Mouse (Mus musculus) embryonic facial prominence, embryonic 12.5 days (tissue): ENCODE data around the gene Arhgef3. TPM values are rescaled to one million over a fixed set of nuclear protein-coding genes. Genes with fewer than 3 reads are reported as not detected.

Experiments used
- ATAC-seq: fragments of 200-750 bp; cut with Nextera tagmentation; 2 replicates; pipeline ENCODE4 v1.8.0; 2017; ENCODE audit not compliant: insufficient number of reproducible peaks, insufficient read depth, low FRiP score, low TSS enrichment
- H3K27ac ChIP-seq: fragments of 300-500 bp; sonication (generic); 2 replicates; pipeline ENCODE4 v1.5.1; 2016; ENCODE audit warnings: mild to moderate bottlenecking
- H3K27me3 ChIP-seq: fragments of 300-500 bp; sonication (generic); 2 replicates; pipeline ENCODE4 v1.6.1; 2016; ENCODE audit warnings: mild to moderate bottlenecking, moderate library complexity
- H3K36me3 ChIP-seq: fragments of 300-500 bp; sonication (generic); 2 replicates; pipeline ENCODE4 v1.6.1; 2016; ENCODE audit warnings: mild to moderate bottlenecking
- H3K4me1 ChIP-seq: fragments of 300-500 bp; sonication (generic); 2 replicates; pipeline ENCODE4 v1.6.1; 2016
- H3K4me2 ChIP-seq: fragments of 300-500 bp; sonication (generic); replicated peaks from 2 replicates; pipeline ENCODE4 v1.6.1; 2016; ENCODE audit warnings: mild to moderate bottlenecking, moderate library complexity
- H3K4me3 ChIP-seq: fragments of 300-500 bp; sonication (generic); 2 replicates; pipeline ENCODE4 v1.5.1; 2016; ENCODE audit warnings: mild to moderate bottlenecking
- H3K9ac ChIP-seq: fragments of 300-500 bp; sonication (generic); 2 replicates; pipeline ENCODE4 v1.6.1; 2016; ENCODE audit warnings: mild to moderate bottlenecking, moderate library complexity
- H3K9me3 ChIP-seq: fragments of 300-500 bp; sonication (generic); 2 replicates; pipeline ENCODE4 v1.6.1; 2016; ENCODE audit warnings: mild to moderate bottlenecking, moderate library complexity
- whole genome bisulfite sequencing: fragments of 180-500 bp; shearing (Covaris S2); methylation state at CpG from one replicate; pipeline ENCODE4 v1.1.7; 2016; 5-methylcytosine and 5-hydroxymethylcytosine counted together
- polyA plus RNA-seq: library from polyadenylated mRNA; unstranded; fragments of >200 nt; fragmentation: Nextera tagmentation; extraction: Ambion mirVana; gene quantifications from 2 replicates; pipeline ENCODE4 v1.2.1, GENCODE M21; 2016

The Arhgef3 gene
- polyA plus RNA-seq, 1 experiment from 2014 or later: 8.4 TPM

- no peak for ATAC-seq
These were observed 52.5 kb downstream of the Arhgef3 start for GRCm38 (mm10) chr14:27167177-27167576.

GRCm38 (mm10) chr14:27168387-27168786, 53.7 kb downstream of the Arhgef3 start:
- Histone ChIP-seq H3K9me3 (no peaks in the 10 kb centered on the region), H3K4me3 (no peak overlapping the region), H3K27me3 (no peaks in the 10 kb centered on the region), H3K4me1 (peaks cover 14% of the 10 kb centered on the region), H3K27ac (no peak overlapping the region), H3K9ac (no peak overlapping the region), H3K36me3 (no peaks in the 10 kb centered on the region), H3K4me2 (no peak overlapping the region)
- no peak for ATAC-seq
- WGBS: 82% methylated on average over 5 of the region's 5 CpGs

More at GRCm38 (mm10) chr14:27167177-27167576, 52.5 kb downstream of the Arhgef3 start:
- H3K4me2 ChIP-seq: no peak overlapping the region
- H3K27ac ChIP-seq: no peak overlapping the region
- no peaks in the 10 kb centered on the region for H3K36me3 ChIP-seq
- H3K4me1 ChIP-seq: peaks cover 14% of the 10 kb centered on the region
- 76% methylated on average over 4 of the region's 4 CpGs for WGBS
- H3K9me3 ChIP-seq: no peaks in the 10 kb centered on the region
- H3K9ac ChIP-seq: no peak overlapping the region
- no peak overlapping the region for H3K4me3 ChIP-seq
- H3K27me3 ChIP-seq: no peaks in the 10 kb centered on the region

DNA sequence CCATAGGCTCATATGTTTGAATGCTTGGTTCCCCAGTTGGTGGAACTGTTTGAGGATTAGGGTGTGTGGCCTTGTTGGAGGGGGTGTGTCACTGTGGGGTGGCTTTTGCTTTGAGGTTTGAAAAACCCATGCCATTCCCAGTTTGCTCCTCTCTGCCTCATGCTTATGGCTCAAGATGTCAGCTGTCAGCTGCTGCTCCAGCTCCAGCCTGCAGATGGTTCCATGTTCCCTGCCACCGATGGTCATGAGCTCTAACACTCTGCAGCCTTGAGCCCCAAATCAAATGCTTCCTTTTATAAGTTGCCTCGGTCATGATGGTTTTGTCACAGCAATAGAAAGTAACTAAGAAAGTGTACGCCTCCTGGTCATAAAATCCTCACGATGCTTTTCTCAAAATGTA, 54.6 kb downstream of the Arhgef3 start:
- ATAC-seq: no peak
- 88% methylated on average over 4 of the region's 4 CpGs for WGBS

GRCm38 (mm10) chr14:27170421-27170820, 55.7 kb downstream of the Arhgef3 start:
- no peak overlapping the region for H3K27ac ChIP-seq

More for the DNA sequence above, 54.6 kb downstream of the Arhgef3 start:
- H3K4me1 ChIP-seq: peaks cover 14% of the 10 kb centered on the region
- no peak overlapping the region for H3K27ac ChIP-seq
- H3K4me2 ChIP-seq: no peak overlapping the region
- no peak overlapping the region for H3K9ac ChIP-seq
- H3K4me3 ChIP-seq: no peak overlapping the region
- no peaks in the 10 kb centered on the region for H3K27me3 ChIP-seq
- H3K9me3 ChIP-seq: no peaks in the 10 kb centered on the region
- no peaks in the 10 kb centered on the region for H3K36me3 ChIP-seq

GRCm38 (mm10) chr14:27171175-27171830, 56.6 kb downstream of the Arhgef3 start:
- H3K27me3 ChIP-seq: no peaks in the 10 kb centered on the region
- no peak overlapping the region for H3K4me3 ChIP-seq
- H3K27ac ChIP-seq: peak overlapping the region; percentile 23; the same call in 1 of the 2 replicates
- no peak overlapping the region; the same call in 1 of the 2 replicates for H3K9ac ChIP-seq
- H3K36me3 ChIP-seq: no peaks in the 10 kb centered on the region
- 22% methylated on average over 14 of the region's 14 CpGs for WGBS
- no peaks in the 10 kb centered on the region for H3K9me3 ChIP-seq
- H3K4me1 ChIP-seq: peaks cover 16% of the 10 kb centered on the region
- H3K4me2 ChIP-seq: peak overlapping the region; percentile 11; the same call in 1 of the 2 replicates
- no peak for ATAC-seq

More at GRCm38 (mm10) chr14:27170421-27170820, 55.7 kb downstream of the Arhgef3 start:
- Histone ChIP-seq H3K27me3 (no peaks in the 10 kb centered on the region), H3K9me3 (no peaks in the 10 kb centered on the region), H3K4me1 (peaks cover 16% of the 10 kb centered on the region), H3K4me3 (no peak overlapping the region), H3K36me3 (no peaks in the 10 kb centered on the region), H3K4me2 (no peak overlapping the region), H3K9ac (no peak overlapping the region)
- ATAC-seq: no peak
- WGBS: 98% methylated on average over 2 of the region's 2 CpGs

- no peaks in the 10 kb centered on the region for H3K27me3 ChIP-seq
- ATAC-seq: no peak
- H3K27ac ChIP-seq: no peak overlapping the region
- no peaks in the 10 kb centered on the region for H3K36me3 ChIP-seq
- H3K4me1 ChIP-seq: peaks cover 16% of the 10 kb centered on the region
- no peak overlapping the region for H3K4me2 ChIP-seq
- no peak overlapping the region for H3K9ac ChIP-seq
- H3K9me3 ChIP-seq: no peaks in the 10 kb centered on the region
- WGBS: 84% methylated on average over 10 of the region's 10 CpGs
- no peak overlapping the region for H3K4me3 ChIP-seq
These were observed 58.6 kb downstream of the Arhgef3 start for GRCm38 (mm10) chr14:27173178-27173803.

DNA sequence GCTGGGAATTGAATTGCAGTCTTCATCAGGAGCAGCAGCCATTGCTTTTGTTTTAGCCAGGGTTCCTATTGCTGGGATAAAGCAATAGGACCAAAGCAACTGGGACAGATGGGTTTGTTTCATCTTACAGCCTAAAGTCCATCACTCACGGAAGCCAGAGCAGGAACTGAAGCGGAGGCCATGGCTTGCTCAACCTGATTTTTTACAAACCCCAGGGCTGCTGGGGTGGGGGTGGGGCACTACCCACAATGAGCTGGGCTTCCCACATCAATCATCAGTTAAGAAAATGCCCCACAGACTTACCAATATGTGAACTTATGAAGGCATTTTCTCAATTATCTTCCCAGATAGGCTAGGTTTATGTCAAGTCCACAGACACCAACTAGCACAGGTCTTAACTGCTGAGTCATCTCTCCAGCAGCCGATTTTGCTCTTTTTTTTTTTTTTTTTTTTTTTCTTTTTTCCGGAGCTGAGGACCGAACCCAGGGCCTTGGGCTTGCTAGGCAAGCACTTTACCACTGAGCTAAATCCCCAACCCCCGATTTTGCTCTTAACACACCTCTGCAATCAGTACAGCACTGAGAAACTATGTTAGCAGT, 59.6 kb downstream of the Arhgef3 start:
- Histone ChIP-seq H3K27me3 (no peaks in the 10 kb centered on the region; the same call in 1 of the 2 replicates), H3K36me3 (no peaks in the 10 kb centered on the region), H3K4me1 (peaks cover 24% of the 10 kb centered on the region), H3K9me3 (no peaks in the 10 kb centered on the region), H3K4me3 (no peak overlapping the region), H3K9ac (no peak overlapping the region), H3K4me2 (no peak overlapping the region), H3K27ac (no peak overlapping the region)
- ATAC-seq: no peak
- 60% methylated on average over 6 of the region's 6 CpGs for WGBS

DNA sequence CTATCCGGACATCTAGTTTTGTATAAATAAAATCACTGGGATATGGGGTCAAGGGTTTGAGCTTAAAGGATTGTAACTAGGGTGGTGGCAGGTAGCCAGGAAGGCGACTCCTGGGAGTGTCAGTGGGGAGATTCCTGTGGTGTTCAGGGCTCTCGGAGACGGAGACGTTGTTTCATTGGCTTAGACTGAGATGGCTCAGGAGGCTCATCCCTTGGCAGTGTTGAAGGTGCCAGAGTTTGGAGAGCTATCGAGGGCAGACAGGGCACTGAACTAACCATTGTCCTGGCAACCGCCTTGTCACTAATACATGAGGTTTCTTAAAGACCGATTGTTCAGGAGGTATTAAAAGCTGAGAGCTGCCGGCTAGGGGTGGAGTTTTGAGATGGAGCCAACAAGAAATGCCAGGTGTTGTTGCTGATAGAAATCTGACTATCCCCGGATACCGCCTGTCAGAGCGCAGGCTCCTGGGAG, 60.2 kb downstream of the Arhgef3 start:
- Histone ChIP-seq H3K27ac (no peak overlapping the region), H3K4me3 (no peak overlapping the region), H3K9me3 (no peaks in the 10 kb centered on the region), H3K36me3 (no peaks in the 10 kb centered on the region), H3K4me2 (no peak overlapping the region), H3K27me3 (no peaks in the 10 kb centered on the region; the same call in 1 of the 2 replicates), H3K4me1 (peaks cover 24% of the 10 kb centered on the region), H3K9ac (no peak overlapping the region)
- 66% methylated on average over 12 of the region's 12 CpGs for WGBS
- no peak for ATAC-seq

DNA sequence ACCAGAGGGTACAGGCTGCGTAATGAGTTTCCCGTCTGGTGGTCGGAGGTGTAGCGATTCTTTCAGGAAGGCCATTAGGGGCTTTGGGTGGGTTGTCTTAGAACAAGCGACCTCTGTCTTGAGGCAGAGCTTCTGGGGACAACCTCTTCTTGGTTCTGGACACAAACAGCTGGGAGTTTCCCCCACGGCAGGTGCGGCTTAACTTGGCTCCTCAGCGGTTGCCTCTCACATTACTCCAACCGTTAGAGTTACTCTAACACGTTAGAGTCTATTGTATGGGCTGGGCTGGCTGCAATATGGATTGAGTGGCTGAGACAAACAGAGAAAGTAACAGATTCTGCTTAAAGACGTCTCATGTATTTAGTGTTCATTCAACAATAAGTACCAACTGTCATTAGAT, 60.6 kb downstream of the Arhgef3 start:
- no peak overlapping the region for H3K27ac ChIP-seq
- no peaks in the 10 kb centered on the region for H3K9me3 ChIP-seq
- no peaks in the 10 kb centered on the region for H3K36me3 ChIP-seq
- 68% methylated on average over 11 of the region's 11 CpGs for WGBS
- no peak for ATAC-seq
- H3K4me1 ChIP-seq: peaks cover 24% of the 10 kb centered on the region
- H3K27me3 ChIP-seq: no peaks in the 10 kb centered on the region; the same call in 1 of the 2 replicates
- H3K4me3 ChIP-seq: no peak overlapping the region
- no peak overlapping the region for H3K4me2 ChIP-seq
- no peak overlapping the region for H3K9ac ChIP-seq

- no peak overlapping the region for H3K4me3 ChIP-seq
- peaks cover 14% of the 10 kb centered on the region for H3K4me1 ChIP-seq
- no peak for ATAC-seq
- no peaks in the 10 kb centered on the region; the same call in 1 of the 2 replicates for H3K27me3 ChIP-seq
- H3K4me2 ChIP-seq: no peak overlapping the region
- H3K9ac ChIP-seq: no peak overlapping the region
- WGBS: 88% methylated on average over 8 of the region's 8 CpGs
- H3K27ac ChIP-seq: no peak overlapping the region
- no peaks in the 10 kb centered on the region for H3K36me3 ChIP-seq
- H3K9me3 ChIP-seq: no peaks in the 10 kb centered on the region
These were observed 63.3 kb downstream of the Arhgef3 start for GRCm38 (mm10) chr14:27177800-27178559.

DNA sequence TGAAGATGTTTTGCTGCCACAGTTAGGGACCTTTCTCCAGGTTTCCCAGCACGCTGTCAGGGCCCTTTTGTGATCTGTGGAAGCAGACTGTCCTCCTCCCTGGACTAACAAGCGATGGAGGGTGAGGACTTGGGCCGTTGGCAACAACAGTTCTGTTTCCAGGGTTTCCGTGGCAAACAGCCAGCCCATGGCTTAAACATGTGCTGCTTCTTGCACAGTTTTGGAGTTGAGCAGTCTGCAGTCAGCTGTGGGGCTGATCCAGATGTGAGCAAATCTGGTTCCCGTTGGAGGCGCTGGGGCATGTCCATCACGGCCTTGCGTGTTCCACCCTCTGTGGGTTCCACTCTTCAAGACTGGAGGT, 63.8 kb downstream of the Arhgef3 start:
- no peak overlapping the region for H3K9ac ChIP-seq
- H3K4me3 ChIP-seq: no peak overlapping the region
- no peaks in the 10 kb centered on the region for H3K9me3 ChIP-seq
- no peaks in the 10 kb centered on the region; the same call in 1 of the 2 replicates for H3K27me3 ChIP-seq
- no peak overlapping the region for H3K27ac ChIP-seq
- no peaks in the 10 kb centered on the region for H3K36me3 ChIP-seq
- H3K4me1 ChIP-seq: peaks cover 18% of the 10 kb centered on the region
- ATAC-seq: no peak
- WGBS: 76% methylated on average over 8 of the region's 8 CpGs
- no peak overlapping the region for H3K4me2 ChIP-seq
